Mouse (Mus musculus): ENCODE measurements around the gene 4930402H24Rik.
A peak's percentile ranks its signal among the peaks of the same experiment; 100 is the strongest.

The 4930402H24Rik gene

DNA sequence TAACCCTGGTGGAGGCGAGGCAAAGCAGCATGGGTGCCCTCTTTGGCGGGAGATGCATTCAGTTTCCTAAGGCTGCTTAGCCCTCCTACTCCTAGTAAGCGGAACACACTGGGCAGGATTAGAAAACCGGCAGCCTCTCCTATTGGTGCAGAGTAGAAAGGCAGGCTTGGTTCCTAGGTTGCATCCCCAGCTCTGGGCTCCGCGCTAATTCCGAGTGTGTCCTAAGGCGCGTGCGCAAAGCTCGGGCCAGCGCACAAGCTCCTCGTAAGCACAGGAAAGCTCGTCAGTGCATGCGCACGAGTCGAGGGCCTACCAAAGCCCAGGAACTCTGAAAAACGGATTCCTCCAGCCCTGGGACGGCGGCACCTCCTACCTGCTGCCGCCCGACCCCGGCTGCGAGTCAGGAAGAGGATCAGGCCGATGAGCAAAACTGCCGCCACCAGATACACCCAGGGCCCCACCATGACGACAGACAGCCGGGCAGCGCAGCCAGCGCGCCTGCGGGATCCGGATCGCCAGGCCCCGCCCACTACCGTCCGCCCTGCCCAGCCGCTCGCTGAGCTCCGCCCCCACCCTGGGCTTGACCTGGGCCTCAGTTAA is 242.0 kb downstream of the 4930402H24Rik start, which contains the start of gene Ddrgk1:
Ddrgk1 (minus strand) TSS at position 558 of the 600 bp plus-strand sequence.
- DNase-seq (ENCODE audit: low read depth, low spot score) = peak; percentile 95

DNA sequence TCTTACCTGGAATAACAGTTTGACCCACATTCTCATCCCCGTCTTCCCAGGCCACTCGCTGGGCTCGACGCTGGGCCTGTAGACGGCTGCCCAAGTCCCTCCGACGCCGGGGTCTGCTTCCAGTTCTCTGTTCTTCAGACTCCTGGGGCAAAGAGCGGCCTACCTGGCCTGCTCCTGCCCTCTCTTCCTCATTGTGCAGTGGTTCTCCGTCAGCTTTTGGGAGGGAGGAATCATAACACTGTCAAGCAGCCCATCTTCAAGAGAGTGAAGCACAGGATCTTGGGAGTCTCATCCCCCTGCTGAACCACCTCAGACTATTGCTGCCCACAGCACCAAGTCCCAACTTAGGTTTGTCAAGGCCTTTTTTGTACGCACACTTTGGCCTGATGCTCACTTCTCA is 242.9 kb downstream of the 4930402H24Rik start:
- no peak for DNase-seq (ENCODE audit: low read depth, low spot score)

DNA sequence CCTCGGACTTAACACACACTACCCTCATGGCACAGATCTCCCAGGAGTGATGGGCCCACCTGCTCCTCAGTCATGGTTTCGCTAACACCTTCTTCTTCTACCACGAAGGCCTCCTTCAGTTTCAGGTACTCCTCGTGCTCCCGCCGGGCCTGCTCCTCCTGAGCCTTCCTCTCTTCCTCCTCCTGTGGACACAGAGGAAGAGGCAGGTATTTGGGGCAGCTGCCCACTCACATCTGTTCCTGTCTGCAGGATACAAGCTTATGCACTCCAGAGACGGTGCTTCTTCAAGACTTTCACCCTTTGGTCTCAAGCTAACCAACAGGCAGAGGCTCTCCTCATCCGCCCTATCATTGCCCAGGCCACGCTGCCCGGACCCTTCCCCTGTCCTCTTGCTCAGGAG is 247.7 kb downstream of the 4930402H24Rik start:
- DNase-seq (ENCODE audit: low read depth, low spot score) = no peak

GRCm38 (mm10) chr2:130657541-130657940 is 248.7 kb downstream of the 4930402H24Rik start:
- no peak for DNase-seq (ENCODE audit: low read depth, low spot score)

DNA sequence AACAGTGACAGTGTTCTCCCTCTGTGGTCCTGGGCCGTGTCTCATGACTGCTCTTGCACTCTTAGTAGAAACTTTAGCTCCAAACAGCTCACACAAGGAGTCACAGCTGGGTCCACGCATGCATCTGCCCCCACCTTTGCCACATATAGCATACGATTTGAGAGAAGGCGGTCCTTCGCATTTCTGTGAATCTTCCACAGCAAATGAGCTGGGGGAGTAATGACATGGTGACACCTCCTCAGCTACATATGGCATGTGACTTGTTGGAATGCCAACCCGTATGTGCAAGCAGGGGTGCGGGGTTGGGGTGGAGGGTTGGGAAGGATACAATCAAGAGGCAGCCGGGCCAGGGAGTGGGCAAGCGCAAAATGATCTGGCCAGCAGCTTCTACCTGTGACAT is 249.7 kb downstream of the 4930402H24Rik start:
- no peak for DNase-seq (ENCODE audit: low read depth, low spot score)

Measured in CD4-positive helper T cell, adult 2 months (primary cell).